Mouse (Mus musculus): Measurements from ENCODE around the gene Gemin2. TPM values are rescaled to one million over a fixed set of nuclear protein-coding genes. Genes with fewer than 3 reads are reported as not detected.

Gene Gemin2
- polyA plus RNA-seq, 1 experiment from 2014 or later: 11.9 TPM

GRCm38 (mm10) chr12:59065776-59066175, 52.6 kb downstream of the Gemin2 start:
- H3K36me3 ChIP-seq (ENCODE audit: control insufficient read depth, insufficient read depth, low read length): peaks cover 16% of the 10 kb centered on the region; the same call in 1 of the 2 replicates
- H3K9me3 ChIP-seq (ENCODE audit: control insufficient read depth, low read length): no peaks in the 10 kb centered on the region
- ATAC-seq (ENCODE audit: low read depth): no peak
- H3K4me2 ChIP-seq (ENCODE audit: low read depth, low read length): peak overlapping the region; percentile 51
- H3K4me1 ChIP-seq (ENCODE audit: control insufficient read depth, insufficient read depth, low read length): peaks cover 4% of the 10 kb centered on the region; the same call in 1 of the 2 replicates
- H3K4me3 ChIP-seq (ENCODE audit: low read depth, low read length): peak overlapping the region; percentile 97
- H3K27ac ChIP-seq (ENCODE audit: low read depth, low read length): peak overlapping the region; percentile 81
- WGBS: 84% methylated on average over 3 of the region's 3 CpGs
- no peaks in the 10 kb centered on the region for H3K27me3 ChIP-seq (ENCODE audit: control insufficient read depth, insufficient read depth, low read length)
- H3K9ac ChIP-seq (replicated peaks; ENCODE audit: low read depth, low read length): peak overlapping the region; percentile 98; the same call in 1 of the 2 replicates

- Histone ChIP-seq H3K36me3 (ENCODE audit: control insufficient read depth, insufficient read depth, low read length) (peaks cover 24% of the 10 kb centered on the region), H3K27ac (ENCODE audit: low read depth, low read length) (peak within 1 kb of the TSS; percentile 88), H3K4me1 (ENCODE audit: control insufficient read depth, insufficient read depth, low read length) (peaks cover 4% of the 10 kb centered on the region; the same call in 1 of the 2 replicates), H3K4me3 (ENCODE audit: low read depth, low read length) (peak within 1 kb of the TSS; percentile 97), H3K27me3 (ENCODE audit: control insufficient read depth, insufficient read depth, low read length) (no peaks in the 10 kb centered on the region), H3K9ac (replicated peaks; ENCODE audit: low read depth, low read length) (peak within 1 kb of the TSS; percentile 98), H3K9me3 (ENCODE audit: control insufficient read depth, low read length) (no peaks in the 10 kb centered on the region), H3K4me2 (ENCODE audit: low read depth, low read length) (peak within 1 kb of the TSS; percentile 81)
- ATAC-seq (ENCODE audit: low read depth): peak; percentile 99
- WGBS: under 1% methylated on average over 43 of the region's 43 CpGs
Measured at GRCm38 (mm10) chr12:59066448-59067077, 53.4 kb downstream of the Gemin2 start, which contains the start of gene Pnn. Gene Pnn (plus strand): TSS chr12:59066884.

GRCm38 (mm10) chr12:59067095-59067494, 53.9 kb downstream of the Gemin2 start:
- Histone ChIP-seq H3K27ac (ENCODE audit: low read depth, low read length) (peak overlapping the region; percentile 88), H3K9me3 (ENCODE audit: control insufficient read depth, low read length) (no peaks in the 10 kb centered on the region), H3K4me2 (ENCODE audit: low read depth, low read length) (peak overlapping the region; percentile 81), H3K4me1 (ENCODE audit: control insufficient read depth, insufficient read depth, low read length) (peaks cover 4% of the 10 kb centered on the region; the same call in 1 of the 2 replicates), H3K4me3 (ENCODE audit: low read depth, low read length) (peak overlapping the region; percentile 97), H3K9ac (replicated peaks; ENCODE audit: low read depth, low read length) (peak overlapping the region; percentile 98), H3K27me3 (ENCODE audit: control insufficient read depth, insufficient read depth, low read length) (no peaks in the 10 kb centered on the region), H3K36me3 (ENCODE audit: control insufficient read depth, insufficient read depth, low read length) (peaks cover 29% of the 10 kb centered on the region)
- peak; percentile 64 for ATAC-seq (ENCODE audit: low read depth)
- WGBS: under 1% methylated on average over 40 of the region's 41 CpGs

GRCm38 (mm10) chr12:59068791-59069190, 55.6 kb downstream of the Gemin2 start:
- 95% methylated on average over 13 of the region's 13 CpGs for WGBS
- no peak overlapping the region for H3K27ac ChIP-seq (ENCODE audit: low read depth, low read length)
- H3K4me3 ChIP-seq (ENCODE audit: low read depth, low read length): no peak overlapping the region
- H3K4me2 ChIP-seq (ENCODE audit: low read depth, low read length): no peak overlapping the region
- no peak overlapping the region for H3K9ac ChIP-seq (replicated peaks; ENCODE audit: low read depth, low read length)
- H3K27me3 ChIP-seq (ENCODE audit: control insufficient read depth, insufficient read depth, low read length): no peaks in the 10 kb centered on the region
- ATAC-seq (ENCODE audit: low read depth): no peak
- peaks cover 34% of the 10 kb centered on the region for H3K36me3 ChIP-seq (ENCODE audit: control insufficient read depth, insufficient read depth, low read length)
- H3K4me1 ChIP-seq (ENCODE audit: control insufficient read depth, insufficient read depth, low read length): peaks cover 4% of the 10 kb centered on the region; the same call in 1 of the 2 replicates
- H3K9me3 ChIP-seq (ENCODE audit: control insufficient read depth, low read length): no peaks in the 10 kb centered on the region

GRCm38 (mm10) chr12:59072286-59072685, 59.1 kb downstream of the Gemin2 start:
- H3K4me3 ChIP-seq (ENCODE audit: low read depth, low read length): no peak overlapping the region
- no peaks in the 10 kb centered on the region for H3K9me3 ChIP-seq (ENCODE audit: control insufficient read depth, low read length)
- peaks cover 38% of the 10 kb centered on the region for H3K36me3 ChIP-seq (ENCODE audit: control insufficient read depth, insufficient read depth, low read length)
- H3K27me3 ChIP-seq (ENCODE audit: control insufficient read depth, insufficient read depth, low read length): no peaks in the 10 kb centered on the region
- H3K9ac ChIP-seq (replicated peaks; ENCODE audit: low read depth, low read length): no peak overlapping the region
- ATAC-seq (ENCODE audit: low read depth): no peak
- peaks cover 4% of the 10 kb centered on the region; the same call in 1 of the 2 replicates for H3K4me1 ChIP-seq (ENCODE audit: control insufficient read depth, insufficient read depth, low read length)
- no peak overlapping the region for H3K4me2 ChIP-seq (ENCODE audit: low read depth, low read length)
- 93% methylated on average over 11 of the region's 11 CpGs for WGBS
- no peak overlapping the region for H3K27ac ChIP-seq (ENCODE audit: low read depth, low read length)

GRCm38 (mm10) chr12:59074052-59074451, 60.9 kb downstream of the Gemin2 start:
- Histone ChIP-seq H3K9me3 (ENCODE audit: control insufficient read depth, low read length) (no peaks in the 10 kb centered on the region), H3K27me3 (ENCODE audit: control insufficient read depth, insufficient read depth, low read length) (no peaks in the 10 kb centered on the region), H3K9ac (replicated peaks; ENCODE audit: low read depth, low read length) (no peak overlapping the region), H3K4me1 (ENCODE audit: control insufficient read depth, insufficient read depth, low read length) (no peaks in the 10 kb centered on the region), H3K4me2 (ENCODE audit: low read depth, low read length) (no peak overlapping the region), H3K4me3 (ENCODE audit: low read depth, low read length) (no peak overlapping the region), H3K27ac (ENCODE audit: low read depth, low read length) (no peak overlapping the region), H3K36me3 (ENCODE audit: control insufficient read depth, insufficient read depth, low read length) (peaks cover 34% of the 10 kb centered on the region)
- ATAC-seq (ENCODE audit: low read depth): no peak
- WGBS: 90% methylated on average over 3 of the region's 3 CpGs

- 96% methylated on average over 3 of the region's 3 CpGs for WGBS
- ATAC-seq (ENCODE audit: low read depth): no peak
- H3K9ac ChIP-seq (replicated peaks; ENCODE audit: low read depth, low read length): no peak overlapping the region
- H3K9me3 ChIP-seq (ENCODE audit: control insufficient read depth, low read length): no peaks in the 10 kb centered on the region
- peaks cover 10% of the 10 kb centered on the region for H3K36me3 ChIP-seq (ENCODE audit: control insufficient read depth, insufficient read depth, low read length)
- no peak overlapping the region for H3K4me2 ChIP-seq (ENCODE audit: low read depth, low read length)
- H3K27me3 ChIP-seq (ENCODE audit: control insufficient read depth, insufficient read depth, low read length): no peaks in the 10 kb centered on the region
- H3K4me3 ChIP-seq (ENCODE audit: low read depth, low read length): no peak overlapping the region
- H3K27ac ChIP-seq (ENCODE audit: low read depth, low read length): no peak overlapping the region
- H3K4me1 ChIP-seq (ENCODE audit: control insufficient read depth, insufficient read depth, low read length): no peaks in the 10 kb centered on the region
Measured at GRCm38 (mm10) chr12:59076996-59077395, 63.8 kb downstream of the Gemin2 start.

- no peak for ATAC-seq (ENCODE audit: low read depth)
- WGBS: 98% methylated on average over 3 of the region's 3 CpGs
- Histone ChIP-seq H3K27me3 (ENCODE audit: control insufficient read depth, insufficient read depth, low read length) (no peaks in the 10 kb centered on the region), H3K9ac (replicated peaks; ENCODE audit: low read depth, low read length) (no peak overlapping the region), H3K4me2 (ENCODE audit: low read depth, low read length) (no peak overlapping the region), H3K9me3 (ENCODE audit: control insufficient read depth, low read length) (no peaks in the 10 kb centered on the region), H3K27ac (ENCODE audit: low read depth, low read length) (no peak overlapping the region), H3K36me3 (ENCODE audit: control insufficient read depth, insufficient read depth, low read length) (0 out of 2 replicates have a peak, but pooled peaks cover 4% of the 10 kb centered on the region), H3K4me3 (ENCODE audit: low read depth, low read length) (no peak overlapping the region), H3K4me1 (ENCODE audit: control insufficient read depth, insufficient read depth, low read length) (no peaks in the 10 kb centered on the region)
Measured at GRCm38 (mm10) chr12:59077883-59078282, 64.7 kb downstream of the Gemin2 start.
